Mouse (Mus musculus) limb, embryonic 11.5 days (tissue): ENCODE results near the gene Espl1. TPM values are rescaled to one million over a fixed set of nuclear protein-coding genes. Genes with fewer than 3 reads are reported as not detected.
A peak's percentile ranks its signal among the peaks of the same experiment; 100 is the strongest.
"Not testable (repeated sequence)": the region's sequence is repeated elsewhere in the genome, so short reads cannot be mapped to it uniquely, and the experiment has no call there.

Experiments used
- ATAC-seq: fragments of 200-750 bp; cut with Nextera tagmentation; 2 replicates; pipeline ENCODE4 v1.8.0; 2017; ENCODE audit warnings: low read depth; ENCODE audit not compliant: insufficient number of reproducible peaks, low FRiP score, low TSS enrichment
- DNase-seq: peaks from one replicate; pipeline ENCODE4 v3.0.0-alpha.2; 2015; ENCODE audit warnings: low spot score
- H3K27ac ChIP-seq: fragments of 300-500 bp; sonication (generic); replicated peaks from 2 replicates; pipeline ENCODE4 v1.5.1; 2014; ENCODE audit warnings: low read depth, mild to moderate bottlenecking, low read length
- H3K27me3 ChIP-seq: fragments of 300-500 bp; sonication (generic); 2 replicates; pipeline ENCODE4 v1.6.1; 2014; ENCODE audit warnings: mild to moderate bottlenecking, low read length, mixed read lengths; ENCODE audit not compliant: control insufficient read depth, insufficient read depth
- H3K36me3 ChIP-seq: fragments of 300-500 bp; sonication (generic); 2 replicates; pipeline ENCODE4 v1.6.1; 2014; ENCODE audit warnings: mild to moderate bottlenecking, low read length, moderate library complexity, mixed read lengths; ENCODE audit not compliant: control insufficient read depth, insufficient read depth
- H3K4me1 ChIP-seq: fragments of 300-500 bp; sonication (generic); 2 replicates; pipeline ENCODE4 v1.6.1; 2014; ENCODE audit warnings: low read length, mixed read lengths; ENCODE audit not compliant: control insufficient read depth, insufficient read depth
- H3K4me2 ChIP-seq: fragments of 300-500 bp; sonication (generic); 2 replicates; pipeline ENCODE4 v1.6.1; 2014; ENCODE audit warnings: low read depth, mild to moderate bottlenecking, moderate library complexity; ENCODE audit not compliant: severe bottlenecking
- H3K4me3 ChIP-seq: fragments of 300-500 bp; sonication (generic); 2 replicates; pipeline ENCODE4 v1.5.1; 2014; ENCODE audit warnings: low read depth, low read length
- H3K9ac ChIP-seq: fragments of 300-500 bp; sonication (generic); 2 replicates; pipeline ENCODE4 v1.6.1; 2014; ENCODE audit warnings: mild to moderate bottlenecking, low read length
- H3K9me3 ChIP-seq: fragments of 300-500 bp; sonication (generic); 2 replicates; pipeline ENCODE4 v1.6.1; 2016; ENCODE audit warnings: low read length; ENCODE audit not compliant: control insufficient read depth
- WGBS: fragments of 180-500 bp; shearing (Covaris S2); extraction: QIAGEN DNeasy Blood & Tissue Kit; methylation state at CpG from one replicate; pipeline ENCODE4 v1.1.7; 2014; 5-methylcytosine and 5-hydroxymethylcytosine counted together
- polyA plus RNA-seq: library from polyadenylated mRNA; unstranded; fragments of >200 nt; fragmentation: Nextera tagmentation; extraction: Ambion mirVana; gene quantifications from 2 replicates; pipeline ENCODE4 v1.2.1, GENCODE M21; 2014

The Espl1 gene
- polyA plus RNA-seq, 1 experiment from 2014 or later = 43.3 TPM

GRCm38 (mm10) chr15:102335254-102335653 is 39.2 kb downstream of the Espl1 start:
- no peak overlapping the region for H3K4me2 ChIP-seq
- no peak for ATAC-seq
- 82% methylated on average over 8 of the region's 8 CpGs for WGBS
- H3K9ac ChIP-seq = no peak overlapping the region
- H3K36me3 ChIP-seq = peaks cover 33% of the 10 kb centered on the region
- no peaks in the 10 kb centered on the region for H3K27me3 ChIP-seq
- H3K4me1 ChIP-seq = peaks cover 11% of the 10 kb centered on the region
- no peak overlapping the region for H3K4me3 ChIP-seq
- DNase-seq = no peak
- H3K9me3 ChIP-seq = no peaks in the 10 kb centered on the region
- no peak overlapping the region for H3K27ac ChIP-seq

- not testable (repeated sequence) for H3K9me3 ChIP-seq, H3K27me3 ChIP-seq, H3K9ac ChIP-seq, ATAC-seq, H3K4me2 ChIP-seq, H3K4me3 ChIP-seq, H3K27ac ChIP-seq
- WGBS = 91% methylated on average over 5 of the region's 5 CpGs
- H3K36me3 ChIP-seq = peaks cover 31% of the 10 kb centered on the region
- peaks cover 11% of the 10 kb centered on the region for H3K4me1 ChIP-seq
- peak; percentile 51 for DNase-seq
Observed at GRCm38 (mm10) chr15:102335925-102336324, 39.9 kb downstream of the Espl1 start.

- Histone ChIP-seq H3K27ac (no peak overlapping the region), H3K9me3 (no peaks in the 10 kb centered on the region), H3K4me3 (no peak overlapping the region), H3K36me3 (peaks cover 31% of the 10 kb centered on the region), H3K4me2 (no peak overlapping the region), H3K9ac (no peak overlapping the region), H3K27me3 (no peaks in the 10 kb centered on the region), H3K4me1 (peaks cover 11% of the 10 kb centered on the region)
- DNase-seq (no peak), ATAC-seq (no peak)
- WGBS = 87% methylated on average over 4 of the region's 4 CpGs
Observed at GRCm38 (mm10) chr15:102336946-102337345, 40.9 kb downstream of the Espl1 start.

- Histone ChIP-seq H3K27ac (no peak overlapping the region), H3K9ac (no peak overlapping the region), H3K36me3 (peaks cover 28% of the 10 kb centered on the region), H3K27me3 (no peaks in the 10 kb centered on the region), H3K4me1 (no peaks in the 10 kb centered on the region), H3K9me3 (no peaks in the 10 kb centered on the region), H3K4me3 (no peak overlapping the region), H3K4me2 (no peak overlapping the region)
- 52% methylated on average over 5 of the region's 5 CpGs for WGBS
- no peak for ATAC-seq
- no peak for DNase-seq
Observed at GRCm38 (mm10) chr15:102339612-102340011, 43.5 kb downstream of the Espl1 start.

- 21% methylated on average over 1 of the region's 1 CpGs for WGBS
- no peaks in the 10 kb centered on the region for H3K4me1 ChIP-seq
- no peaks in the 10 kb centered on the region for H3K9me3 ChIP-seq
- no peak for ATAC-seq
- DNase-seq = peak; percentile 69
- H3K27ac ChIP-seq = no peak overlapping the region
- no peak overlapping the region for H3K9ac ChIP-seq
- H3K27me3 ChIP-seq = no peaks in the 10 kb centered on the region
- H3K4me3 ChIP-seq = no peak overlapping the region
- peaks cover 27% of the 10 kb centered on the region for H3K36me3 ChIP-seq
- no peak overlapping the region for H3K4me2 ChIP-seq
Observed at GRCm38 (mm10) chr15:102341580-102341979, 45.5 kb downstream of the Espl1 start.

GRCm38 (mm10) chr15:102344490-102344889 is 48.4 kb downstream of the Espl1 start:
- H3K27me3 ChIP-seq = no peaks in the 10 kb centered on the region
- H3K9ac ChIP-seq = no peak overlapping the region
- peaks cover 11% of the 10 kb centered on the region for H3K36me3 ChIP-seq
- no peak overlapping the region for H3K4me3 ChIP-seq
- no peak overlapping the region for H3K4me2 ChIP-seq
- H3K4me1 ChIP-seq = no peaks in the 10 kb centered on the region
- no peaks in the 10 kb centered on the region for H3K9me3 ChIP-seq
- no peak for DNase-seq
- no peak overlapping the region for H3K27ac ChIP-seq
- ATAC-seq = no peak
- WGBS = 98% methylated on average over 3 of the region's 3 CpGs

- ATAC-seq (no peak), DNase-seq (no peak)
- H3K4me3 ChIP-seq = no peak overlapping the region
- H3K4me1 ChIP-seq = peaks cover 8% of the 10 kb centered on the region; the same call in 1 of the 2 replicates
- 71% methylated on average over 4 of the region's 4 CpGs for WGBS
- no peak overlapping the region for H3K4me2 ChIP-seq
- H3K27ac ChIP-seq = no peak overlapping the region
- H3K27me3 ChIP-seq = no peaks in the 10 kb centered on the region
- no peak overlapping the region for H3K9ac ChIP-seq
- H3K9me3 ChIP-seq = no peaks in the 10 kb centered on the region
- H3K36me3 ChIP-seq = peaks cover 11% of the 10 kb centered on the region
Observed at GRCm38 (mm10) chr15:102346444-102346843, 50.4 kb downstream of the Espl1 start.

GRCm38 (mm10) chr15:102350138-102350941 is 54.3 kb downstream of the Espl1 start, which contains the start of gene Aaas:
Gene Aaas, minus strand, starts transcription at chr15:102350771.
- H3K4me3 ChIP-seq = peak within 1 kb of the TSS; percentile 90
- H3K4me2 ChIP-seq = peak within 1 kb of the TSS; percentile 86
- no peaks in the 10 kb centered on the region for H3K27me3 ChIP-seq
- H3K4me1 ChIP-seq = peaks cover 8% of the 10 kb centered on the region; the same call in 1 of the 2 replicates
- peak; percentile 79 for ATAC-seq
- peak within 1 kb of the TSS; percentile 89 for H3K9ac ChIP-seq
- WGBS = under 1% methylated on average over 56 of the region's 56 CpGs
- no peaks in the 10 kb centered on the region for H3K9me3 ChIP-seq
- peak within 1 kb of the TSS; percentile 65; the same call in 1 of the 2 replicates for H3K27ac ChIP-seq
- peak; percentile 98 for DNase-seq
- peaks cover 4% of the 10 kb centered on the region; the same call in 1 of the 2 replicates for H3K36me3 ChIP-seq
